In the genomic region with DNA sequence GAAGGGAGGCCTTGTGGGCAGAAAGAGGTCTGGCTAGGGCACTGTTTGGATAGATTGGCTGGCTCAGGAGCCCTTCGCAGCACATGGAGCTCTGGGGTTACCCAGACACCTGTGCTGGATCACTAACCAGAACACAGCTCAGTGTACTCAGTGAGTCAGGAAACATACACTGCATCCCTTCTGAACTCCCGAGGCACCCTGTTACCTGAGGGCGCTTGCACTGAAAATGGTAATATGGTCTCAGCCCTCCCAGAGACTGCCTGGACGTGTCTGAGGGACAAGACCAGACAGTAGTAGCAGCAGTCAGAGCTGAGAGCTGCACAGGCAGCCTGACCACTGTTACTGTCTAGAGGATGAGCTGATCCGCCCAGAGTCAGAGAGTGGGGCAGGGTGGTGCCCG, we compare ENCODE assay signal across 24 mouse cellular contexts.
DNase-seq lines count a peak whose midpoint lies in the region; ATAC-seq and TF ChIP-seq lines count a peak whose summit lies in the region.
"Had no signal": no experiment of that assay in that cellular context is flagged by ENCODE, and none has a peak within 500 bp of the region (broad histone marks: within the 10 kb centered on the region; RNA-seq: fewer than 3 reads in every experiment).

No protein-coding gene starts in this region.

- no peak for ATAC-seq in kidney, embryonic 16.5 days (ENCODE audit: low FRiP score, low TSS enrichment)
- peak; percentile 14; the same call in 1 of the 2 replicates for ATAC-seq in monocyte, adult 5-6 weeks (replicated peaks; ENCODE audit: insufficient number of reproducible peaks, low FRiP score, low TSS enrichment, poor library complexity, severe bottlenecking)
- no peak for ATAC-seq in hindbrain, embryonic 11.5 days (ENCODE audit: low FRiP score)
- ATAC-seq: forebrain, postnatal 0 days; hindbrain, postnatal 0 days; intestine, embryonic 16.5 days; liver, embryonic 12.5 days; midbrain, embryonic 13.5 days had no signal

- 79% methylated on average over 6 of the region's 6 CpGs for WGBS in heart, embryonic 10.5 days
- 76% methylated on average over 6 of the region's 6 CpGs for WGBS in heart, adult 2 months
- WGBS in kidney, embryonic 16.5 days = 82% methylated on average over 6 of the region's 6 CpGs
- WGBS in hindbrain, embryonic 11.5 days = 89% methylated on average over 6 of the region's 6 CpGs

- H3K4me3 ChIP-seq in heart, embryonic 10.5 days = no peak overlapping the region
- H3K4me3 ChIP-seq in heart, adult 2 months = no peak overlapping the region
- no peak overlapping the region for H3K4me3 ChIP-seq in kidney, embryonic 16.5 days (ENCODE audit: low read length)
- H3K4me3 ChIP-seq in ES-Bruce4 (ENCODE audit: low read depth, low read length) = no peak overlapping the region
- H3K4me3 ChIP-seq in hindbrain, embryonic 11.5 days (ENCODE audit: low read depth, low read length) = no peak overlapping the region
- H3K4me3 ChIP-seq: limb, embryonic 13.5 days; liver, embryonic 12.5 days; midbrain, embryonic 13.5 days; myocyte; neural tube, embryonic 13.5 days had no signal

- no peak for DNase-seq in heart, embryonic 10.5 days (ENCODE audit: low spot score)
- DNase-seq in heart, adult 2 months = no peak
- DNase-seq in kidney, adult 8-10 months = no peak
- DNase-seq in hindbrain, embryonic 11.5 days (ENCODE audit: low spot score) = no peak
- DNase-seq: adrenal gland, postnatal 25 days; B cell, adult 2 months; cerebellum, adult 9-10 months; forebrain, postnatal 0 days; kidney, postnatal 36 days; lung, adult 18-20 months; lung, postnatal 10 days; right cerebral cortex, adult 18-20 months; right cerebral cortex, postnatal 4 days; thymus, postnatal 25 days had no signal

- intact Hi-C loops in heart, adult 2 months (cut with DNase I) = no loop called here

- no peaks in the 10 kb centered on the region for H3K9me3 ChIP-seq in heart, embryonic 10.5 days
- H3K9me3 ChIP-seq in kidney, embryonic 16.5 days (ENCODE audit: low read length) = no peaks in the 10 kb centered on the region
- no peaks in the 10 kb centered on the region for H3K9me3 ChIP-seq in ES-Bruce4 (replicated peaks; ENCODE audit: control insufficient read depth, insufficient read depth, low read length, poor library complexity, severe bottlenecking)
- H3K9me3 ChIP-seq in hindbrain, embryonic 11.5 days (ENCODE audit: control insufficient read depth, low read length) = no peaks in the 10 kb centered on the region
- H3K9me3 ChIP-seq: limb, embryonic 13.5 days; liver, embryonic 12.5 days; midbrain, embryonic 13.5 days; neural tube, embryonic 13.5 days had no signal

- H3K79me2 ChIP-seq in heart, adult 2 months (replicated peaks; ENCODE audit: control insufficient read depth, insufficient read depth, low read length) = peaks cover 6% of the 10 kb centered on the region

- TF ChIP-seq CTCF in heart, adult 2 months (IDR thresholded peaks at IDR 0.05) = no peak
- no peak for TF ChIP-seq CTCF in ES-Bruce4 (IDR thresholded peaks at IDR 0.05; ENCODE audit: low read depth, low read length)

- no peak overlapping the region for H3K4me2 ChIP-seq in kidney, embryonic 16.5 days (replicated peaks; ENCODE audit: low read depth, low read length)
- no peak overlapping the region for H3K4me2 ChIP-seq in hindbrain, embryonic 11.5 days (replicated peaks; ENCODE audit: low read depth, low read length)
- H3K4me2 ChIP-seq: limb, embryonic 13.5 days; liver, embryonic 12.5 days; midbrain, embryonic 13.5 days; neural tube, embryonic 13.5 days had no signal

- H3K4me1 ChIP-seq in heart, embryonic 10.5 days = peaks cover 39% of the 10 kb centered on the region
- peaks cover 3% of the 10 kb centered on the region for H3K4me1 ChIP-seq in heart, adult 2 months (ENCODE audit: control insufficient read depth, insufficient read depth, low read length)
- H3K4me1 ChIP-seq in kidney, embryonic 16.5 days (ENCODE audit: insufficient read depth, low read length) = peaks cover 10% of the 10 kb centered on the region
- H3K4me1 ChIP-seq in ES-Bruce4 (ENCODE audit: control insufficient read depth, insufficient read depth, low read length) = peaks cover 11% of the 10 kb centered on the region
- no peaks in the 10 kb centered on the region for H3K4me1 ChIP-seq in hindbrain, embryonic 11.5 days (replicated peaks; ENCODE audit: control insufficient read depth, insufficient read depth, low read length)
- H3K4me1 ChIP-seq: liver, embryonic 12.5 days; midbrain, embryonic 13.5 days had no signal

- peaks cover 7% of the 10 kb centered on the region; the same call in 1 of the 2 replicates for H3K36me3 ChIP-seq in heart, embryonic 10.5 days
- H3K36me3 ChIP-seq in heart, adult 2 months (ENCODE audit: control insufficient read depth, insufficient read depth, low read length) = 0 out of 2 replicates have a peak, but pooled peaks cover 3% of the 10 kb centered on the region
- H3K36me3 ChIP-seq in kidney, embryonic 16.5 days (ENCODE audit: insufficient read depth, low read length) = peaks cover 3% of the 10 kb centered on the region; the same call in 1 of the 2 replicates
- no peaks in the 10 kb centered on the region; the same call in 1 of the 2 replicates for H3K36me3 ChIP-seq in ES-Bruce4 (ENCODE audit: control insufficient read depth, insufficient read depth, low read length, poor library complexity, severe bottlenecking)
- no peaks in the 10 kb centered on the region for H3K36me3 ChIP-seq in hindbrain, embryonic 11.5 days (ENCODE audit: control insufficient read depth, insufficient read depth, low read length)

- no peaks in the 10 kb centered on the region for H3K27me3 ChIP-seq in heart, embryonic 10.5 days (ENCODE audit: insufficient read depth, poor library complexity, severe bottlenecking)
- H3K27me3 ChIP-seq in heart, adult 2 months (ENCODE audit: control insufficient read depth, insufficient read depth, low read length) = no peaks in the 10 kb centered on the region
- no peaks in the 10 kb centered on the region for H3K27me3 ChIP-seq in kidney, embryonic 16.5 days (ENCODE audit: insufficient read depth, low read length)
- H3K27me3 ChIP-seq in ES-Bruce4 (ENCODE audit: control insufficient read depth, insufficient read depth, low read length, poor library complexity, severe bottlenecking) = no peaks in the 10 kb centered on the region
- no peaks in the 10 kb centered on the region for H3K27me3 ChIP-seq in hindbrain, embryonic 11.5 days (ENCODE audit: control insufficient read depth, insufficient read depth, low read length)
- H3K27me3 ChIP-seq: limb, embryonic 13.5 days; liver, embryonic 12.5 days; midbrain, embryonic 13.5 days; neural tube, embryonic 13.5 days had no signal

- no peak for TF ChIP-seq POLR2A in heart, adult 2 months (IDR thresholded peaks at IDR 0.05; ENCODE audit: insufficient read depth, low read depth, low read length)
- no peak for TF ChIP-seq POLR2A in ES-Bruce4 (IDR thresholded peaks at IDR 0.05; ENCODE audit: insufficient read depth, low read length)

- peak overlapping the region; percentile 79 for H3K27ac ChIP-seq in heart, embryonic 10.5 days
- H3K27ac ChIP-seq in heart, adult 2 months = no peak overlapping the region
- no peak overlapping the region for H3K27ac ChIP-seq in kidney, embryonic 16.5 days (ENCODE audit: low read length)
- H3K27ac ChIP-seq in ES-Bruce4 (ENCODE audit: insufficient read depth, low read length) = peak overlapping the region; percentile 46
- no peak overlapping the region for H3K27ac ChIP-seq in hindbrain, embryonic 11.5 days (ENCODE audit: low read depth, low read length)
- H3K27ac ChIP-seq: hindbrain, postnatal 0 days; limb, embryonic 13.5 days; liver, embryonic 12.5 days; midbrain, embryonic 13.5 days; neural tube, embryonic 13.5 days had no signal

- H3K9ac ChIP-seq in heart, adult 2 months (ENCODE audit: low read depth, low read length) = no peak overlapping the region
- H3K9ac ChIP-seq in kidney, embryonic 16.5 days (replicated peaks; ENCODE audit: low read length) = 0 out of 2 replicates have a peak overlapping the region, but pooled peaks have one; percentile 20
- no peak overlapping the region for H3K9ac ChIP-seq in ES-Bruce4 (ENCODE audit: low read depth, poor library complexity, severe bottlenecking)
- H3K9ac ChIP-seq in hindbrain, embryonic 11.5 days (ENCODE audit: low read depth, low read length) = no peak overlapping the region
- H3K9ac ChIP-seq: forebrain, postnatal 0 days; limb, embryonic 13.5 days; liver, embryonic 12.5 days; midbrain, embryonic 13.5 days; neural tube, embryonic 13.5 days had no signal

- TF ChIP-seq EP300 in heart, adult 2 months (IDR thresholded peaks at IDR 0.05; ENCODE audit: insufficient read depth, low read depth, low read length) = no peak
- peak; percentile 12; the same call in 1 of the 2 replicates for TF ChIP-seq EP300 in ES-Bruce4 (IDR thresholded peaks at IDR 0.05; ENCODE audit: insufficient read depth, low read depth, low read length)

Comparison
In these comparisons a context has a peak if more than half of its experiments do, and no peak if none do; other contexts are left out.
1. H3K27ac ChIP-seq: peak in heart, embryonic 10.5 days (single experiment) and ES-Bruce4 (single experiment); none in heart, adult 2 months (single experiment), kidney, embryonic 16.5 days (single experiment) and hindbrain, embryonic 11.5 days (single experiment).